Mouse (Mus musculus) limb, embryonic 10.5 days (tissue): ENCODE data around the gene Lck. TPM values are rescaled to one million over a fixed set of nuclear protein-coding genes. Genes with fewer than 3 reads are reported as not detected.
A peak's percentile ranks its signal among the peaks of the same experiment; 100 is the strongest.

Experiments used
- DNase-seq: peaks from one replicate; pipeline ENCODE4 v3.0.0-alpha.2; 2017; ENCODE audit warnings: low spot score
- H3K27ac ChIP-seq: fragments of 300-500 bp; sonication (generic); 2 replicates; pipeline ENCODE4 v1.5.1; 2016; ENCODE audit warnings: mild to moderate bottlenecking
- H3K27me3 ChIP-seq: fragments of 300-500 bp; sonication (generic); 2 replicates; pipeline ENCODE4 v1.6.1; 2016; ENCODE audit warnings: low read depth, mild to moderate bottlenecking; ENCODE audit not compliant: poor library complexity, severe bottlenecking
- H3K36me3 ChIP-seq: fragments of 300-500 bp; sonication (generic); 2 replicates; pipeline ENCODE4 v1.6.1; 2016; ENCODE audit warnings: mild to moderate bottlenecking, moderate library complexity
- H3K4me1 ChIP-seq: fragments of 300-500 bp; sonication (generic); 2 replicates; pipeline ENCODE4 v1.6.1; 2016
- H3K4me3 ChIP-seq: fragments of 300-500 bp; sonication (generic); 2 replicates; pipeline ENCODE4 v1.5.1; 2016; ENCODE audit warnings: mild to moderate bottlenecking, moderate library complexity
- H3K9me3 ChIP-seq: fragments of 300-500 bp; sonication (generic); replicated peaks from 2 replicates; pipeline ENCODE4 v1.6.1; 2016; ENCODE audit warnings: mild to moderate bottlenecking
- WGBS: fragments of 180-500 bp; shearing (Covaris S2); methylation state at CpG from one replicate; pipeline ENCODE4 v1.1.7; 2016; 5-methylcytosine and 5-hydroxymethylcytosine counted together
- polyA plus RNA-seq: library from polyadenylated mRNA; unstranded; fragments of >200 nt; fragmentation: Nextera tagmentation; extraction: Ambion mirVana; gene quantifications from 2 replicates; pipeline ENCODE4 v1.2.1, GENCODE M21; 2016

The Lck gene
- polyA plus RNA-seq: 10.3 and 13.5 TPM in 2 replicates

GRCm38 (mm10) chr4:129573430-129573829 is at the start of gene Lck:
Gene Lck (minus strand): TSS chr4:129573641.
- Histone ChIP-seq H3K4me3 (no peak within 1 kb of the TSS), H3K27me3 (0 out of 2 replicates have a peak, but pooled peaks cover 3% of the 10 kb centered on the region), H3K27ac (peak within 1 kb of the TSS; percentile 32; the same call in 1 of the 2 replicates), H3K36me3 (no peaks in the 10 kb centered on the region), H3K9me3 (no peaks in the 10 kb centered on the region), H3K4me1 (peaks cover 25% of the 10 kb centered on the region)
- DNase-seq: no peak
- WGBS: 90% methylated on average over 8 of the region's 8 CpGs

DNA sequence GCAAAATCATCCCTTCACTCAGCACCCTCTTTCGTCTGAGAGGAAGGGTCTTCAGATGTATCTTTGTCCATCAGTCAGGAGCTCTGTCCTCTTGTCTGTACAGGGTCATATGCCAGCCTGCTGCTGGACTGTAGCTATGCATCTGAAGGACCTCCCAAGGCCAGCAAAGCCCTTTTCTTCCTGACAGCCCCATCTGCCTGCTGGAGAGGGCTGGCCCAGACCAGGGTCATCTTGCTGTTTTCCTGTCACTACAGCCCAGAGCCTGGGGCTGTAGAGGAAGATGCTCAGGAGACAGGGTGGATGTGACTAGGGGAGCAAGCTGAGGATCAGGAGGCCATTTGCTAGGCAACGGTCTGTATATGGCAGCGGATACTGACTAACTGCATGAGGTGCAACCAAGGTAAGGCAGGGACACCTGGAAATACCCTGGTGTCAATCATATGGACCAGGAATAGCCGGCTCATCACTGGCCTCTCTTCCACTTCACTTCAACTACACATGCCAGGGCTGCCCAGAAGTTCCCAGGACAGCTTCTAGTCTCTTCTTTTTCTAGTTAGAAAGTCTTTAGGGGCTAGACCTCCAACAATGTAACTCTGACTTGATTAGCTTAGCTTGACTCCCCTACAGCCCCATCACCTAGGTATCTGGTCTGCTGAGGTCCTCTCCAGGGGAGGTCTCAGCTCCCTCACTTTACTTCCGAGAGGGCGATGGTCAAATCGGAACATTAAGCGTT is 49.5 kb upstream of the Lck start:
- 25% methylated on average over 8 of the region's 8 CpGs for WGBS
- no peaks in the 10 kb centered on the region for H3K9me3 ChIP-seq
- H3K4me1 ChIP-seq: peaks cover 55% of the 10 kb centered on the region
- peaks cover 28% of the 10 kb centered on the region for H3K36me3 ChIP-seq
- peak overlapping the region; percentile 62 for H3K4me3 ChIP-seq
- DNase-seq: no peak
- H3K27ac ChIP-seq: peak overlapping the region; percentile 81
- no peaks in the 10 kb centered on the region for H3K27me3 ChIP-seq

DNA sequence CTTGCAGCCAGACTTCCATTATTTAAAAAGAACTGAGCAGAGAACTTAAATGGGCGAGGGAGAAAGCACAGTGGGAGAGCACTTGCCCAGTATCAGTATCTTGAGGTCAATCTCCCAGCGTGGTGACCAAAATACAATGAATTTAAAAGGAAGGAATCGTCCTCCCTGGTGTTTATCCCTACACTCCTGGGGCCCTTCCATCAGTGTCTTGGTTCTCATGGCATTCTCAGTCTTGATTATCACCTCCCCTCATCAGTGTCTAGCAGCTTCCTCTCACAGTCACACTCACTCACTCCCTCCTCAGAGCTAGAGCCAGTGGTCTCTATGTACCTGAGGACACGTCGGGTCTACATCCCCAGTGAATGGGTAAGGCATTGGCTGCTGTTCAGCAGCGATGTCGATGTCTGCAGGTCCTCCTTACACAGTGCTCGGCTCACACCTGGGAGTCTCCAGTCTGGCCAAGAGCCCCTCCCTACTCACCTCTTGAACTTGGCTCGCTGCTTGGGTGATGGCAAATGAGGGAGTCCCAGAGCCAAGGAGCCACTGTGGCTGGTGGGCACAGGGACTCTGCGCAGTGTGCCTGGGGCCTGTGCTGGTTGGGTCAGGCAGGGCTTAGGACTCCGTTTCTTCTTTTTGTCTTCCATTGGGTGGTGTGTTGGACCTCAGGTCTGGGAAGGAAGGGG is 48.8 kb upstream of the Lck start:
- WGBS: 79% methylated on average over 11 of the region's 11 CpGs
- Histone ChIP-seq H3K27ac (peak overlapping the region; percentile 81), H3K27me3 (no peaks in the 10 kb centered on the region), H3K9me3 (no peaks in the 10 kb centered on the region), H3K4me1 (peaks cover 58% of the 10 kb centered on the region), H3K36me3 (peaks cover 27% of the 10 kb centered on the region), H3K4me3 (peak overlapping the region; percentile 62; the same call in 1 of the 2 replicates)
- no peak for DNase-seq

- 86% methylated on average over 8 of the region's 8 CpGs for WGBS
- Histone ChIP-seq H3K27me3 (no peaks in the 10 kb centered on the region), H3K9me3 (no peaks in the 10 kb centered on the region), H3K4me1 (peaks cover 58% of the 10 kb centered on the region), H3K36me3 (peaks cover 27% of the 10 kb centered on the region), H3K4me3 (no peak overlapping the region), H3K27ac (no peak overlapping the region)
- no peak for DNase-seq
These were observed 47.9 kb upstream of the Lck start for GRCm38 (mm10) chr4:129621283-129621841.

GRCm38 (mm10) chr4:129620419-129621282 is 47.2 kb upstream of the Lck start:
- H3K4me3 ChIP-seq: no peak overlapping the region
- DNase-seq: no peak
- no peaks in the 10 kb centered on the region for H3K9me3 ChIP-seq
- 0 out of 2 replicates have a peak overlapping the region, but pooled peaks have one; percentile 14 for H3K27ac ChIP-seq
- 86% methylated on average over 11 of the region's 11 CpGs for WGBS
- H3K36me3 ChIP-seq: peaks cover 28% of the 10 kb centered on the region
- no peaks in the 10 kb centered on the region for H3K27me3 ChIP-seq
- peaks cover 52% of the 10 kb centered on the region for H3K4me1 ChIP-seq

- DNase-seq: peak; percentile 92
- Histone ChIP-seq H3K36me3 (peaks cover 30% of the 10 kb centered on the region), H3K4me3 (peak within 1 kb of the TSS; percentile 73), H3K27ac (peak within 1 kb of the TSS; percentile 90), H3K9me3 (no peaks in the 10 kb centered on the region), H3K27me3 (no peaks in the 10 kb centered on the region), H3K4me1 (peaks cover 36% of the 10 kb centered on the region)
- 6% methylated on average over 44 of the region's 44 CpGs for WGBS
These were observed 45.6 kb upstream of the Lck start, which contains the start of gene Iqcc for GRCm38 (mm10) chr4:129618786-129619691. Gene Iqcc (minus strand): TSS chr4:129619099.

- Histone ChIP-seq H3K4me1 (peaks cover 26% of the 10 kb centered on the region), H3K27me3 (no peaks in the 10 kb centered on the region), H3K4me3 (peak overlapping the region; percentile 73), H3K9me3 (no peaks in the 10 kb centered on the region), H3K36me3 (peaks cover 30% of the 10 kb centered on the region), H3K27ac (peak overlapping the region; percentile 90; the same call in 1 of the 2 replicates)
- DNase-seq: no peak
- 94% methylated on average over 5 of the region's 5 CpGs for WGBS
These were observed 44.6 kb upstream of the Lck start for GRCm38 (mm10) chr4:129618031-129618430.

DNA sequence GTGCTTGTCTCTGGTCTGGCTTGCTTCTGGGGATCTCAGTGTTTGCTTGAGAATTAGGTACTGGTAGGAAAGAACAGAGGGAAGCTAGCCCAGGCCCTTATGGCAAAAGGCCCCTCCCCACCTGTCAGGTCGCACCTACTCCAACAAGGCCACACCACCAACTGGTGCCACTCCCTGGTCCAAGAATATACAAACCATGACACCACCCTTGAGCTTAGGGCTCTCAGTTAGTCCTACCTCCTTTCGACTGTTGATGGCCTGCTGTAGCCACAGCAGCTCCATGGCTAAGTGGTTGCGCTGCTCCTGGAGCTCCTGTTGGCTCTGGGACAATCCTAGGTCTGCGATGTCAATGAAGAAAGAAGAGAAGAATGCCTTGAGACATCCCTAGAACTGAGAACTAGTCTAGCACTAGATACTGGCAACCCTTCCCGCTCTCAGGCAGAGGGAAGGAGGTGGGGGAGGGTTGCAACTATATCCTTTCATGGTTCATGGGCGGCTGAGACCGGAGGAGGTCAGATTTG is 43.7 kb upstream of the Lck start:
- 95% methylated on average over 7 of the region's 7 CpGs for WGBS
- Histone ChIP-seq H3K4me3 (no peak overlapping the region), H3K36me3 (peaks cover 30% of the 10 kb centered on the region), H3K4me1 (peaks cover 18% of the 10 kb centered on the region), H3K9me3 (no peaks in the 10 kb centered on the region), H3K27ac (no peak overlapping the region), H3K27me3 (no peaks in the 10 kb centered on the region)
- no peak for DNase-seq

DNA sequence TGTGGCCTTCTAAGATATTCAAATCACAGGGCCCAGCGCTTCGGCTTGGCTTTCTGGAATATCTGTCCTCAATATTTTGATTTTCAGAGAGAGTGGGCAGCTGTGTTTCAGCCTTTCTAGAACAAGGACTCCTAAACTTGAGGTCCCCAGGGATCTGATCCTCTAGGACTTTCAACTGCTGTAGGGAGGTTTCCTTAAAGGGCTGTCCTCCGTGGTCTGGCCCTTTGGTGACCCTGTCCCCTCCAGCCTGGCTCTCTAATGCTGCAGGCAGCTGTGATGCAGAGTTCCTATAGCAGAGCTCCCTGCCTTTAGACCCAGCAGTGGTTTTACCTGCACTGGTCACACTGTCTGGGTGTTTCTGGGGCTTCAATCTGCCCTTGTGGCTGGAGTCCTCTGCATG is 43.2 kb upstream of the Lck start:
- Histone ChIP-seq H3K27ac (no peak overlapping the region), H3K9me3 (no peaks in the 10 kb centered on the region), H3K36me3 (peaks cover 30% of the 10 kb centered on the region), H3K4me3 (no peak overlapping the region), H3K4me1 (peaks cover 18% of the 10 kb centered on the region), H3K27me3 (no peaks in the 10 kb centered on the region)
- DNase-seq: no peak
- WGBS: 90% methylated on average over 3 of the region's 3 CpGs

GRCm38 (mm10) chr4:129615801-129616290 is 42.4 kb upstream of the Lck start:
- DNase-seq: no peak
- 93% methylated on average over 9 of the region's 9 CpGs for WGBS

DNA sequence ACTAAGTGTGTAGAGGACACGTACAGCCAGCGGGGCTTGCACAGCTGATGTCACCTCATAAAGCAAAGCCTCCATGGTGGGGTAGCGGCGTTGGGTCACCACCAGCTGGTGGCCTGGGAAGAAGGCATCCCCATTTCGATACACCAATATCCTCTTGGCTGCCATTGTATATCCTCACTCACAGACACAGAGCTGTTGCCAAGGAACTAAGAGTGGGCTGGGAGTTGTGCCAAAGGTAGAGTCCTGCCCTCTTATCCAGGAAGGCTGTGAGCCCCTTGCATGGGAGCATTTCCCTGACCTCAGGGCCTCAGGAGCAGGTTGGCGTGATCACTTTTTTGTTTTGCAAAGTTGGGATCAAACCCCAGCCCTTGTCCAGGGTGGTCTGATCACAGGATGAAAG is 40.7 kb upstream of the Lck start, which contains the start of gene Dcdc2b:
Gene Dcdc2b (minus strand): TSS at position 165 of the 400 bp plus-strand sequence.
- H3K4me3 ChIP-seq: no peak within 1 kb of the TSS
- H3K27ac ChIP-seq: no peak within 1 kb of the TSS
- H3K4me1 ChIP-seq: peaks cover 12% of the 10 kb centered on the region
- DNase-seq: no peak
- 88% methylated on average over 6 of the region's 6 CpGs for WGBS
- no peaks in the 10 kb centered on the region for H3K9me3 ChIP-seq
- peaks cover 36% of the 10 kb centered on the region for H3K36me3 ChIP-seq
- H3K27me3 ChIP-seq: no peaks in the 10 kb centered on the region

More at GRCm38 (mm10) chr4:129615801-129616290, 42.4 kb upstream of the Lck start:
- H3K4me3 ChIP-seq: no peak overlapping the region
- H3K4me1 ChIP-seq: peaks cover 15% of the 10 kb centered on the region
- H3K27ac ChIP-seq: no peak overlapping the region
- H3K27me3 ChIP-seq: no peaks in the 10 kb centered on the region
- no peaks in the 10 kb centered on the region for H3K9me3 ChIP-seq
- peaks cover 27% of the 10 kb centered on the region for H3K36me3 ChIP-seq
